Mouse (Mus musculus) lung, postnatal 0 days (tissue): ENCODE data around the gene Chmp5. TPM values are rescaled to one million over a fixed set of nuclear protein-coding genes. Genes with fewer than 3 reads are reported as not detected.

Experiments used
- ATAC-seq: fragments of 200-750 bp; cut with Nextera tagmentation; 2 replicates; pipeline ENCODE4 v1.8.0; 2017; ENCODE audit warnings: moderate library complexity
- DNase-seq: peaks from one replicate; pipeline ENCODE4 v3.0.0-alpha.2; 2016; ENCODE audit warnings: low spot score
- H3K27ac ChIP-seq: fragments of 300-500 bp; sonication (generic); 2 replicates; pipeline ENCODE4 v1.5.1; 2014; ENCODE audit warnings: antibody characterized with exemption, mild to moderate bottlenecking, low read length, mixed read lengths
- H3K27me3 ChIP-seq: fragments of 300-500 bp; sonication (generic); replicated peaks from 2 replicates; pipeline ENCODE4 v1.6.1; 2014; ENCODE audit warnings: low read length, mixed read lengths; ENCODE audit not compliant: insufficient read depth
- H3K36me3 ChIP-seq: fragments of 300-500 bp; sonication (generic); 2 replicates; pipeline ENCODE4 v1.6.1; 2014; ENCODE audit warnings: low read length, mixed read lengths; ENCODE audit not compliant: insufficient read depth
- H3K4me1 ChIP-seq: fragments of 300-500 bp; sonication (generic); 2 replicates; pipeline ENCODE4 v1.6.1; 2014; ENCODE audit warnings: antibody characterized with exemption, low read depth, low read length, mixed read lengths; ENCODE audit not compliant: insufficient read depth
- H3K4me2 ChIP-seq: fragments of 300-500 bp; sonication (generic); replicated peaks from 2 replicates; pipeline ENCODE4 v1.6.1; 2014; ENCODE audit warnings: low read depth, mild to moderate bottlenecking, low read length, moderate library complexity, mixed read lengths
- H3K4me3 ChIP-seq: fragments of 300-500 bp; sonication (generic); 2 replicates; pipeline ENCODE4 v1.5.1; 2014; ENCODE audit warnings: low read depth, low read length
- H3K9ac ChIP-seq: fragments of 300-500 bp; sonication (generic); replicated peaks from 2 replicates; pipeline ENCODE4 v1.6.1; 2014; ENCODE audit warnings: low read depth, mild to moderate bottlenecking
- H3K9me3 ChIP-seq: fragments of 300-500 bp; sonication (generic); 2 replicates; pipeline ENCODE4 v1.6.1; 2016; ENCODE audit warnings: low read length, mixed read lengths
- CTCF ChIP-seq: IDR thresholded peaks from 2 replicates; pipeline ENCODE4 v1.5.1; 2016; ENCODE audit warnings: antibody characterized with exemption, mild to moderate bottlenecking
- EP300 ChIP-seq: IDR thresholded peaks from 2 replicates; pipeline ENCODE4 v1.6.1; 2016; ENCODE audit warnings: antibody characterized with exemption, mild to moderate bottlenecking, control low read depth
- WGBS: fragments of 180-500 bp; shearing (Covaris S2); extraction: QIAGEN DNeasy Blood & Tissue Kit; methylation state at CpG from one replicate; pipeline ENCODE4 v1.1.7; 2014; 5-methylcytosine and 5-hydroxymethylcytosine counted together
- polyA plus RNA-seq: library from polyadenylated mRNA; unstranded; fragments of >200 nt; fragmentation: Nextera tagmentation; extraction: Ambion mirVana; gene quantifications from 2 replicates; pipeline ENCODE4 v1.2.1, GENCODE M21; 2015

Gene Chmp5
- polyA plus RNA-seq, 1 experiment from 2014 or later, result 150 TPM

- WGBS, result 20% methylated on average over 13 of the region's 13 CpGs
- H3K36me3 ChIP-seq, result peaks cover 4% of the 10 kb centered on the region; the same call in 1 of the 2 replicates
- peak overlapping the region; percentile 84 for H3K4me3 ChIP-seq
- H3K9me3 ChIP-seq, result no peaks in the 10 kb centered on the region
- H3K9ac ChIP-seq, result peak overlapping the region; percentile 80; the same call in 1 of the 2 replicates
- no peaks in the 10 kb centered on the region for H3K27me3 ChIP-seq
- DNase-seq (peak; percentile 78), ATAC-seq (no peak)
- peak overlapping the region; percentile 97 for H3K27ac ChIP-seq
- H3K4me2 ChIP-seq, result peak overlapping the region; percentile 72
- TF ChIP-seq CTCF (peak; percentile 77), EP300 (0 out of 2 replicates have a peak, but pooled peaks have one; percentile 14)
- H3K4me1 ChIP-seq, result no peaks in the 10 kb centered on the region
Observed at GRCm38 (mm10) chr4:40971744-40972143, 23.5 kb downstream of the Chmp5 start.

- ATAC-seq (no peak), DNase-seq (no peak)
- 83% methylated on average over 1 of the region's 1 CpGs for WGBS
- Histone ChIP-seq H3K27me3 (no peaks in the 10 kb centered on the region), H3K4me2 (no peak overlapping the region), H3K36me3 (peaks cover 6% of the 10 kb centered on the region; the same call in 1 of the 2 replicates), H3K9ac (no peak overlapping the region), H3K9me3 (no peaks in the 10 kb centered on the region), H3K4me1 (no peaks in the 10 kb centered on the region), H3K4me3 (no peak overlapping the region), H3K27ac (no peak overlapping the region)
- TF ChIP-seq CTCF (no peak), EP300 (no peak)
Observed at GRCm38 (mm10) chr4:40974011-40974410, 25.8 kb downstream of the Chmp5 start.

GRCm38 (mm10) chr4:40975678-40976077, 27.5 kb downstream of the Chmp5 start:
- Histone ChIP-seq H3K27me3 (no peaks in the 10 kb centered on the region), H3K4me3 (no peak overlapping the region), H3K27ac (no peak overlapping the region), H3K9ac (no peak overlapping the region), H3K36me3 (peaks cover 6% of the 10 kb centered on the region; the same call in 1 of the 2 replicates), H3K4me2 (no peak overlapping the region), H3K9me3 (no peaks in the 10 kb centered on the region), H3K4me1 (no peaks in the 10 kb centered on the region)
- no peak for ATAC-seq
- no peak for TF ChIP-seq CTCF
- TF ChIP-seq EP300, result no peak
- peak; percentile 33 for DNase-seq
- 79% methylated on average over 3 of the region's 3 CpGs for WGBS

- no peaks in the 10 kb centered on the region for H3K27me3 ChIP-seq
- no peak for DNase-seq
- H3K4me2 ChIP-seq, result no peak overlapping the region
- peaks cover 15% of the 10 kb centered on the region; the same call in 1 of the 2 replicates for H3K36me3 ChIP-seq
- no peak for ATAC-seq
- H3K4me3 ChIP-seq, result no peak overlapping the region
- WGBS, result 87% methylated on average over 10 of the region's 10 CpGs
- H3K27ac ChIP-seq, result no peak overlapping the region
- H3K4me1 ChIP-seq, result no peaks in the 10 kb centered on the region
- TF ChIP-seq EP300 (no peak), CTCF (no peak)
- no peak overlapping the region for H3K9ac ChIP-seq
- no peaks in the 10 kb centered on the region for H3K9me3 ChIP-seq
Observed at GRCm38 (mm10) chr4:40976651-40977050, 28.4 kb downstream of the Chmp5 start.

GRCm38 (mm10) chr4:40979430-40979829, 31.2 kb downstream of the Chmp5 start:
- 93% methylated on average over 1 of the region's 1 CpGs for WGBS
- H3K9ac ChIP-seq, result no peak overlapping the region
- H3K4me3 ChIP-seq, result no peak overlapping the region
- no peak for TF ChIP-seq EP300
- TF ChIP-seq CTCF, result no peak
- no peak overlapping the region for H3K4me2 ChIP-seq
- ATAC-seq (no peak), DNase-seq (no peak)
- H3K36me3 ChIP-seq, result peaks cover 15% of the 10 kb centered on the region; the same call in 1 of the 2 replicates
- H3K4me1 ChIP-seq, result no peaks in the 10 kb centered on the region
- no peaks in the 10 kb centered on the region for H3K27me3 ChIP-seq
- no peak overlapping the region for H3K27ac ChIP-seq
- H3K9me3 ChIP-seq, result no peaks in the 10 kb centered on the region

GRCm38 (mm10) chr4:40982486-40982885, 34.3 kb downstream of the Chmp5 start:
- Histone ChIP-seq H3K36me3 (peaks cover 20% of the 10 kb centered on the region; the same call in 1 of the 2 replicates), H3K4me2 (no peak overlapping the region), H3K27ac (no peak overlapping the region), H3K4me1 (no peaks in the 10 kb centered on the region), H3K9me3 (no peaks in the 10 kb centered on the region), H3K9ac (no peak overlapping the region), H3K27me3 (no peaks in the 10 kb centered on the region), H3K4me3 (no peak overlapping the region)
- ATAC-seq, result no peak
- DNase-seq, result no peak
- TF ChIP-seq EP300, result no peak
- TF ChIP-seq CTCF, result no peak
- WGBS, result 73% methylated on average over 3 of the region's 3 CpGs

- Histone ChIP-seq H3K9me3 (no peaks in the 10 kb centered on the region), H3K36me3 (peaks cover 27% of the 10 kb centered on the region; the same call in 1 of the 2 replicates), H3K27ac (no peak overlapping the region), H3K4me1 (no peaks in the 10 kb centered on the region), H3K4me3 (no peak overlapping the region), H3K9ac (no peak overlapping the region), H3K27me3 (no peaks in the 10 kb centered on the region), H3K4me2 (no peak overlapping the region)
- ATAC-seq (no peak), DNase-seq (no peak)
- WGBS, result 84% methylated on average over 1 of the region's 1 CpGs
- TF ChIP-seq CTCF (no peak), EP300 (no peak)
Observed at GRCm38 (mm10) chr4:40983686-40984085, 35.5 kb downstream of the Chmp5 start.
